Mouse (Mus musculus) liver, embryonic 16.5 days (tissue): Measurements from ENCODE around the gene Exosc1. TPM values are rescaled to one million over a fixed set of nuclear protein-coding genes. Genes with fewer than 3 reads are reported as not detected.

Experiments used
- ATAC-seq: fragments of 200-750 bp; cut with Nextera tagmentation; 2 replicates; pipeline ENCODE4 v1.8.0; 2017; ENCODE audit warnings: low read depth, mild to moderate bottlenecking, moderate number of reproducible peaks, moderate library complexity
- H3K27ac ChIP-seq: fragments of 300-500 bp; sonication (generic); 2 replicates; pipeline ENCODE4 v1.5.1; 2014; ENCODE audit warnings: mild to moderate bottlenecking, low read length
- H3K27me3 ChIP-seq: fragments of 300-500 bp; sonication (generic); 2 replicates; pipeline ENCODE4 v1.6.1; 2014; ENCODE audit warnings: low read depth, low read length, mixed read lengths; ENCODE audit not compliant: control insufficient read depth, insufficient read depth
- H3K36me3 ChIP-seq: fragments of 300-500 bp; sonication (generic); 2 replicates; pipeline ENCODE4 v1.6.1; 2014; ENCODE audit warnings: mild to moderate bottlenecking; ENCODE audit not compliant: control insufficient read depth, insufficient read depth
- H3K4me1 ChIP-seq: fragments of 300-500 bp; sonication (generic); 2 replicates; pipeline ENCODE4 v1.6.1; 2014; ENCODE audit warnings: low read depth, low read length, mixed read lengths; ENCODE audit not compliant: control insufficient read depth
- H3K4me2 ChIP-seq: fragments of 300-500 bp; sonication (generic); 2 replicates; pipeline ENCODE4 v1.6.1; 2014; ENCODE audit warnings: low read depth, low read length, mixed read lengths
- H3K4me3 ChIP-seq: fragments of 300-500 bp; sonication (generic); 2 replicates; pipeline ENCODE4 v1.5.1; 2014; ENCODE audit warnings: low read depth, mild to moderate bottlenecking, low read length
- H3K9ac ChIP-seq: fragments of 300-500 bp; sonication (generic); 2 replicates; pipeline ENCODE4 v1.6.1; 2014; ENCODE audit warnings: low read depth, low read length
- H3K9me3 ChIP-seq: fragments of 300-500 bp; sonication (generic); replicated peaks from 2 replicates; pipeline ENCODE4 v1.6.1; 2016; ENCODE audit warnings: low read length; ENCODE audit not compliant: control insufficient read depth
- WGBS: fragments of 180-500 bp; shearing (Covaris S2); extraction: QIAGEN DNeasy Blood & Tissue Kit; methylation state at CpG from one replicate; pipeline ENCODE4 v1.1.7; 2014; ENCODE audit not compliant: insufficient replicate concordance; 5-methylcytosine and 5-hydroxymethylcytosine counted together
- polyA plus RNA-seq: library from polyadenylated mRNA; unstranded; fragments of >200 nt; fragmentation: Nextera tagmentation; extraction: Ambion mirVana; gene quantifications from 2 replicates; pipeline ENCODE4 v1.2.1, GENCODE M21; 2015

The Exosc1 gene
- polyA plus RNA-seq, 1 experiment from 2014 or later, result 25.4 TPM

- no peak overlapping the region for H3K9ac ChIP-seq
- ATAC-seq, result no peak
- no peaks in the 10 kb centered on the region for H3K36me3 ChIP-seq
- H3K4me2 ChIP-seq, result no peak overlapping the region
- H3K4me1 ChIP-seq, result peaks cover 52% of the 10 kb centered on the region
- no peaks in the 10 kb centered on the region for H3K27me3 ChIP-seq
- no peak overlapping the region for H3K27ac ChIP-seq
- WGBS, result 88% methylated on average over 3 of the region's 3 CpGs
- H3K4me3 ChIP-seq, result no peak overlapping the region
- H3K9me3 ChIP-seq, result no peaks in the 10 kb centered on the region
These were observed 24.5 kb downstream of the Exosc1 start for GRCm38 (mm10) chr19:41908736-41909135.

GRCm38 (mm10) chr19:41907079-41907760 is 26.0 kb downstream of the Exosc1 start:
- Histone ChIP-seq H3K4me2 (peak overlapping the region; percentile 56), H3K36me3 (no peaks in the 10 kb centered on the region), H3K4me1 (peaks cover 42% of the 10 kb centered on the region), H3K27me3 (no peaks in the 10 kb centered on the region), H3K9ac (peak overlapping the region; percentile 41), H3K9me3 (no peaks in the 10 kb centered on the region), H3K4me3 (peak overlapping the region; percentile 1), H3K27ac (peak overlapping the region; percentile 93)
- WGBS, result 31% methylated on average over 8 of the region's 8 CpGs
- ATAC-seq, result peak; percentile 17; the same call in 1 of the 2 replicates

GRCm38 (mm10) chr19:41906311-41907078 is 26.7 kb downstream of the Exosc1 start:
- ATAC-seq, result peak; percentile 78
- no peaks in the 10 kb centered on the region for H3K27me3 ChIP-seq
- peak overlapping the region; percentile 93 for H3K27ac ChIP-seq
- H3K9me3 ChIP-seq, result no peaks in the 10 kb centered on the region
- peak overlapping the region; percentile 56 for H3K4me2 ChIP-seq
- peaks cover 46% of the 10 kb centered on the region for H3K4me1 ChIP-seq
- 14% methylated on average over 6 of the region's 6 CpGs for WGBS
- peak overlapping the region; percentile 41 for H3K9ac ChIP-seq
- H3K36me3 ChIP-seq, result no peaks in the 10 kb centered on the region
- peak overlapping the region; percentile 1 for H3K4me3 ChIP-seq

- H3K4me2 ChIP-seq, result no peak overlapping the region
- H3K9me3 ChIP-seq, result no peaks in the 10 kb centered on the region
- no peak for ATAC-seq
- no peaks in the 10 kb centered on the region for H3K27me3 ChIP-seq
- 84% methylated on average over 2 of the region's 2 CpGs for WGBS
- H3K9ac ChIP-seq, result no peak overlapping the region
- no peak overlapping the region for H3K4me3 ChIP-seq
- no peaks in the 10 kb centered on the region for H3K36me3 ChIP-seq
- H3K4me1 ChIP-seq, result peaks cover 44% of the 10 kb centered on the region
- peak overlapping the region; percentile 93 for H3K27ac ChIP-seq
These were observed 28.0 kb downstream of the Exosc1 start for GRCm38 (mm10) chr19:41905246-41905645.

- ATAC-seq, result no peak
- no peak overlapping the region for H3K4me2 ChIP-seq
- 23% methylated on average over 10 of the region's 10 CpGs for WGBS
- peaks cover 46% of the 10 kb centered on the region for H3K4me1 ChIP-seq
- H3K36me3 ChIP-seq, result no peaks in the 10 kb centered on the region
- peak overlapping the region; percentile 10; the same call in 1 of the 2 replicates for H3K27ac ChIP-seq
- H3K9ac ChIP-seq, result no peak overlapping the region
- no peak overlapping the region for H3K4me3 ChIP-seq
- H3K27me3 ChIP-seq, result no peaks in the 10 kb centered on the region
- H3K9me3 ChIP-seq, result no peaks in the 10 kb centered on the region
These were observed 30.2 kb downstream of the Exosc1 start for GRCm38 (mm10) chr19:41902848-41903593.

- Histone ChIP-seq H3K9me3 (no peaks in the 10 kb centered on the region), H3K27ac (peak overlapping the region; percentile 41; the same call in 1 of the 2 replicates), H3K4me2 (no peak overlapping the region), H3K9ac (no peak overlapping the region), H3K27me3 (no peaks in the 10 kb centered on the region), H3K36me3 (no peaks in the 10 kb centered on the region), H3K4me3 (no peak overlapping the region), H3K4me1 (peaks cover 34% of the 10 kb centered on the region)
- WGBS, result 56% methylated on average over 2 of the region's 2 CpGs
- ATAC-seq, result no peak
These were observed 31.5 kb downstream of the Exosc1 start for GRCm38 (mm10) chr19:41901696-41902095.

- Histone ChIP-seq H3K27ac (peak overlapping the region; percentile 56), H3K9ac (no peak overlapping the region), H3K36me3 (no peaks in the 10 kb centered on the region), H3K4me3 (no peak overlapping the region), H3K4me1 (peaks cover 27% of the 10 kb centered on the region), H3K27me3 (no peaks in the 10 kb centered on the region), H3K4me2 (no peak overlapping the region), H3K9me3 (no peaks in the 10 kb centered on the region)
- peak; percentile 20; the same call in 1 of the 2 replicates for ATAC-seq
- WGBS, result 28% methylated on average over 8 of the region's 8 CpGs
These were observed 32.6 kb downstream of the Exosc1 start for GRCm38 (mm10) chr19:41900495-41901090.

GRCm38 (mm10) chr19:41898860-41899259 is 34.4 kb downstream of the Exosc1 start:
- no peak for ATAC-seq
- no peaks in the 10 kb centered on the region for H3K9me3 ChIP-seq
- 40% methylated on average over 4 of the region's 4 CpGs for WGBS
- no peaks in the 10 kb centered on the region for H3K27me3 ChIP-seq
- no peak overlapping the region for H3K9ac ChIP-seq
- peaks cover 33% of the 10 kb centered on the region for H3K4me1 ChIP-seq
- H3K4me3 ChIP-seq, result no peak overlapping the region
- no peak overlapping the region for H3K27ac ChIP-seq
- no peak overlapping the region for H3K4me2 ChIP-seq
- H3K36me3 ChIP-seq, result no peaks in the 10 kb centered on the region
